26 mouse cellular contexts compared by ENCODE assay signal in genomic region chr4:72250531-72250930, GRCm38 (mm10). TPM values are rescaled to one million over a fixed set of nuclear protein-coding genes. Genes with fewer than 3 reads are reported as not detected.
A peak's percentile ranks its signal among the peaks of the same experiment; 100 is the strongest.
DNase-seq lines count a peak whose midpoint lies in the region; ATAC-seq lines count a peak whose summit lies in the region.
"Had no signal": no experiment of that assay in that cellular context is flagged by ENCODE, and none has a peak within 500 bp of the region (broad histone marks: within the 10 kb centered on the region; RNA-seq: fewer than 3 reads in every experiment).

No protein-coding gene starts in this region.

- DNase-seq in left cerebral cortex, adult 11 months (ENCODE audit: low spot score) = peak; percentile 10
- no peak for DNase-seq in left cerebral cortex, postnatal 4 days
- peak; percentile 0 to 15 for DNase-seq in left cerebral cortex, postnatal 10 days (ENCODE audit: extremely low spot score in 1 of 2, low spot score in 2 of 2)
- DNase-seq in right cerebral cortex, postnatal 10 days (ENCODE audit: low spot score in 2 of 2) = peak; percentile 38 to 46
- no peak for DNase-seq in Muller cell, postnatal 12 days (ENCODE audit: inconsistent ontology term)
- no peak for DNase-seq in heart, postnatal 14 days
- DNase-seq: adrenal gland, postnatal 10 days; cerebellum, postnatal 10 days; gastrocnemius, postnatal 25 days; heart, adult 2 months; heart, postnatal 36 days; kidney, adult 11 months; kidney, postnatal 14 days; lung, postnatal 4 days; midbrain, embryonic 14.5 days; spleen, adult 18-20 months had no signal

- no peak overlapping the region for H3K4me2 ChIP-seq in kidney, embryonic 15.5 days
- H3K4me2 ChIP-seq: forebrain, embryonic 15.5 days; heart, embryonic 13.5 days; hindbrain, embryonic 13.5 days; limb, embryonic 15.5 days; liver, embryonic 15.5 days; lung, embryonic 15.5 days had no signal

- ATAC-seq in kidney, embryonic 15.5 days (replicated peaks; ENCODE audit: low FRiP score) = no peak
- ATAC-seq: activated CD4-positive, CD25-positive, alpha-beta regulatory T cell, adult 4 months; forebrain, embryonic 15.5 days had no signal

- H3K9me3 ChIP-seq in kidney, embryonic 15.5 days (replicated peaks) = no peaks in the 10 kb centered on the region
- H3K9me3 ChIP-seq: embryonic facial prominence, embryonic 10.5 days; forebrain, embryonic 15.5 days; heart, embryonic 13.5 days; hindbrain, embryonic 13.5 days; limb, embryonic 15.5 days; liver, embryonic 15.5 days; lung, embryonic 15.5 days had no signal

- no peaks in the 10 kb centered on the region for H3K36me3 ChIP-seq in kidney, embryonic 15.5 days
- H3K36me3 ChIP-seq: embryonic facial prominence, embryonic 10.5 days; forebrain, embryonic 15.5 days; heart, embryonic 13.5 days; hindbrain, embryonic 13.5 days; limb, embryonic 15.5 days; liver, embryonic 15.5 days; lung, embryonic 15.5 days had no signal

- H3K4me3 ChIP-seq in kidney, embryonic 15.5 days (replicated peaks) = no peak overlapping the region
- H3K4me3 ChIP-seq: embryonic facial prominence, embryonic 10.5 days; forebrain, embryonic 15.5 days; heart, adult 2 months; heart, embryonic 13.5 days; hindbrain, embryonic 13.5 days; layer of hippocampus, adult 2 months; limb, embryonic 15.5 days; liver, embryonic 15.5 days; lung, embryonic 15.5 days had no signal

- H3K9ac ChIP-seq in kidney, embryonic 15.5 days = no peak overlapping the region
- H3K9ac ChIP-seq: forebrain, embryonic 15.5 days; heart, embryonic 13.5 days; hindbrain, embryonic 13.5 days; limb, embryonic 15.5 days; liver, embryonic 15.5 days; lung, embryonic 15.5 days had no signal

- no peaks in the 10 kb centered on the region for H3K27me3 ChIP-seq in kidney, embryonic 15.5 days
- H3K27me3 ChIP-seq: forebrain, embryonic 15.5 days; heart, embryonic 13.5 days; hindbrain, embryonic 13.5 days; limb, embryonic 15.5 days; liver, embryonic 15.5 days; lung, embryonic 15.5 days had no signal

- no peaks in the 10 kb centered on the region for H3K4me1 ChIP-seq in kidney, embryonic 15.5 days
- H3K4me1 ChIP-seq: embryonic facial prominence, embryonic 10.5 days; forebrain, embryonic 15.5 days; heart, embryonic 13.5 days; hindbrain, embryonic 13.5 days; limb, embryonic 15.5 days; liver, embryonic 15.5 days; lung, embryonic 15.5 days had no signal

- no peak overlapping the region for H3K27ac ChIP-seq in kidney, embryonic 15.5 days
- H3K27ac ChIP-seq: embryonic facial prominence, embryonic 10.5 days; forebrain, embryonic 15.5 days; heart, adult 2 months; heart, embryonic 13.5 days; hindbrain, embryonic 13.5 days; layer of hippocampus, adult 2 months; limb, embryonic 15.5 days; liver, embryonic 15.5 days; lung, embryonic 15.5 days had no signal

- intact Hi-C loops in left cerebral cortex, postnatal 4 days (cut with DNase I) = no loop called here
- intact Hi-C loops in left cerebral cortex, postnatal 10 days (cut with DNase I) = no loop called here
- intact Hi-C loops in heart, postnatal 14 days (cut with DNase I) = no loop called here

- WGBS in kidney, embryonic 15.5 days = 79% methylated on average over 1 of the region's 1 CpGs

RNA-seq across cellular contexts. Expression of gene Tle1, which starts 49.8 kb away (rescaled TPM):
- 10 to 100 TPM; 46.7 to 59.3 TPM for total RNA-seq in left cerebral cortex, postnatal 4 days (2021)
- 10 to 100 TPM; 33.7 to 40.8 TPM for total RNA-seq in left cerebral cortex, postnatal 10 days (2021)
- polyA plus RNA-seq in kidney, embryonic 15.5 days (2015; fragmentation: Nextera tagmentation; extraction: Ambion mirVana) = 26.6 and 27.9 TPM in 2 replicates
- total RNA-seq in heart, postnatal 14 days (2021) = 10 to 100 TPM; 11.6 to 14.3 TPM

Comparison
In these comparisons a context has a peak if more than half of its experiments do, and no peak if none do; other contexts are left out.
1. DNase-seq: peak in left cerebral cortex, adult 11 months (single experiment), left cerebral cortex, postnatal 10 days (2 of 2) and right cerebral cortex, postnatal 10 days (2 of 2); none in left cerebral cortex, postnatal 4 days (single experiment), Muller cell, postnatal 12 days (single experiment) and heart, postnatal 14 days (0 of 2).